Mouse (Mus musculus) c-Kit-negative CD71-positive TER-119-positive erythroid progenitor cells, embryonic 14.5 days (primary cell): ENCODE data around the gene Ifngr2.

Source experiments
- DNase-seq: peaks from one replicate; pipeline ENCODE4 v3.0.0-alpha.2; 2013; ENCODE audit warnings: low read depth, low spot score

Gene Ifngr2

DNA sequence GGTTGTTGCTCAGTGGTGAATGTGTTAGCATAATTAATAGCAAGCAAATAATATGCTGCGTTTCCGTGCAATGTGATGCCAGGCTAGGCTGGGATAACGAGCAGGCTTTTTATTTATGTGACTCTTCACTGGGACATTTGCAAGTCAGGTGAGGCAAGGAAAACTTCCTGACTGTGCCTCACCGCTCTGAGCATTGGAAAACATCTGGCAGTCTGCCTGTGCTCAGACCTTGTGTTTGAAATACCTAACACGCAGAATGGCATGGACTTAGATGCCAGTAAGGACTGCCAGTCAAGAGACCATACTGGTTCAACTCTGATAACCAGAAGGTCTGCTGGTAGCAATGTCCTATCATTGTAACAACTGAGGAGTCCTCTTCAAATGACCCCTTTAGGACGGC, 58.3 kb downstream of the Ifngr2 start:
- no peak for DNase-seq

GRCm38 (mm10) chr16:91606958-91607357, 60.1 kb downstream of the Ifngr2 start:
- no peak for DNase-seq

GRCm38 (mm10) chr16:91609501-91610245, 62.8 kb downstream of the Ifngr2 start:
- DNase-seq = no peak

- no peak for DNase-seq
Measured at GRCm38 (mm10) chr16:91611248-91611647, 64.4 kb downstream of the Ifngr2 start.

GRCm38 (mm10) chr16:91612525-91612924, 65.7 kb downstream of the Ifngr2 start:
- DNase-seq = no peak

GRCm38 (mm10) chr16:91614552-91614951, 67.7 kb downstream of the Ifngr2 start:
- no peak for DNase-seq
